22 mouse cellular contexts compared by ENCODE assay signal in the genomic region with DNA sequence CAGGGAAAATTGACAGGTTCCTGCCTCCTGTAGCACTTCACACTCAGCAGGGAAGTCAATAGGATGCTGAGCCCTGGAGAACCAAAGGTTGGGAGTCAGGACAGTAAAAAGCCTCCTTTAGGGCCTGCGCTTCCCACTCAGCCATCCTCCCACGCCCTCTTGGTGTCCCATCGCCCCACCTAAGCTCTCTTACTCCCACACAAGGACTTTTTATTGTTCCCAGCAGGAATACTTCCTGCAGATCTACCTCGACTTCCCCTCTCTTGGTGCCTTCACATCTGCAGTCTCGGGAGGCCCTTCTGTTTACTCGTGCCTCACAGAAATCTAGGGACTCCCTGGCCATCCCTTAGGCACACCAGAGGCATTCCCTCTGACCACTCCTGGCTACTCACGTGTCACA. TPM values are rescaled to one million over a fixed set of nuclear protein-coding genes. Genes with fewer than 3 reads are reported as not detected.
"Had no signal": no experiment of that assay in that cellular context is flagged by ENCODE, and none has a peak within 500 bp of the region (broad histone marks: within the 10 kb centered on the region; RNA-seq: fewer than 3 reads in every experiment).

No protein-coding gene starts in this region.

- H3K4me2 ChIP-seq: liver, embryonic 13.5 days; midbrain, embryonic 11.5 days had no signal

- H3K4me3 ChIP-seq: layer of hippocampus, adult 2 months; liver, embryonic 13.5 days had no signal

- H3K27me3 ChIP-seq: liver, embryonic 13.5 days had no signal

- H3K27ac ChIP-seq: layer of hippocampus, adult 2 months; liver, embryonic 13.5 days had no signal

- H3K9ac ChIP-seq: liver, embryonic 13.5 days had no signal

- DNase-seq: layer of hippocampus, adult 9-11 months; liver, embryonic 13.5 days; lung, adult 2 months; lung, postnatal 14 days; lung, postnatal 4 days; midbrain, embryonic 14.5 days; thymus, adult 18-20 months; thymus, postnatal 36 days had no signal

- H3K9me3 ChIP-seq: liver, embryonic 13.5 days had no signal

RNA-seq across cellular contexts. Expression of gene Msmp, which starts 0.9 kb away (rescaled TPM):
- total RNA-seq: layer of hippocampus, adult 2 months; layer of hippocampus, postnatal 25 days; left cerebral cortex, adult 18-20 months; liver, adult 2 months; megakaryocyte progenitor cell, adult 5-6 weeks; megakaryocyte-erythroid progenitor cell, adult 5-6 weeks; midbrain, postnatal 0 days had no signal
- polyA plus RNA-seq: large intestine, adult 2 months; limb, embryonic 11.5 days; liver, adult 2 months; liver, embryonic 13.5 days; liver, embryonic 16.5 days; neural tube, embryonic 14.5 days; small intestine, adult 2 months; urinary bladder, adult 2 months had no signal
